Mouse (Mus musculus): Measurements from ENCODE around the gene E130308A19Rik.

E130308A19Rik gene

DNA sequence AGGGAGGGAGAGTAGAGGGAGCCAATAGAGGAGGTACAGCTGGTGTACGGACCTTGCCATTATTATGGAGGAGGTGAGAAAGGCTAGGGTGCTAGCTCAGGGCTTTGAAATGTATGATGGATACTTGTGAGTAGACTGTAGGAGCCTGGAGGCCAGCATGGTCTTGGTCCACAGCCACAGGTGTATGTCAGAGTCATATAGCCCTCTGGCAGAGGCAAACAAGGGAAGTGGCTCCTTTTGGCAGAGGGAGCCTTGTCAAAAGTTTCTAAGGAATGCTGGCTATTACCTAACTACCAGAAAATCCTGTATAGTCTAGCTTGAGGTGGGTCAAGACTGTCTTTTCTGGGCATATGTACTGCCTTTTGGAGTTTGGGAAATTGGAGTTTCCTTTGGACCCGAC lies 14.7 kb downstream of the E130308A19Rik start:
- WGBS: 89% methylated on average over 2 of the region's 2 CpGs

DNA sequence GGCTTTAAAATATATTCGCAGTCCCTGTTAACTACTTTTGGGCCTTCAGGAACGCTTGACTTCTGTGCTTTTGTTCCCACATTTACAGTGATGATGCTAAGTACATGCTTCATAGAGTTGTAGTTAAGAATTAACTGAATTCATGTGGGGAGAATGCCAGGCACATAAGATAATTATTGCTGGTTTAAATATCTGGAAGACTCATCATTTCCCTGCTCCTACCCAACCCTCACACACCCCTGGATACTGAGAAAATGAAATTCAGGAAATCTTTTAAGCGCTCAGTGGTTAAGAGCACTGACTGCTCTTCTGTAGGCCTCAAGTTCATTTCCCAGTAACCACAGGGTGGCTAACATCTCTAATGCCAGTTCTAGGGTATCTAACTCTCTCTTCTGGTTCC lies 16.0 kb downstream of the E130308A19Rik start:
- WGBS: 93% methylated on average over 3 of the region's 3 CpGs

DNA sequence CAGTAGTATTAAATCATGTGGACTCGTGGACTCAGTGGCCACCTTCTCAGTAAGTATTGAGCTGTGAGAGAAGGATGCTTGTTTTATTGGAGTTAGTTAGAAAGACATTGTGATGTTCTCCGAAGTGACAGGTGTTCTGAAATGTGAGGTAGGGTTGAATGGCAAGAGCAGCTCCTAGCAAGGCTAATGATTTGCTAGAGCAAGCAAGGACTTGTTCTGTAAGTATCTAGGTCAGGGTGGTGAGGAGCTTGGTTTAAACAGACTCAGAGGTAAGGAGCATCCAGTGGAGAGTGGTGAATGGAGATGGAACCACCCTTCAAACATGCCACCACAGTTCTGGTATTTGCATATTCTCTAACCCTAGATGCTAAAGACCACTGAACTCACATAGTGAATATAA lies 16.6 kb downstream of the E130308A19Rik start:
- 95% methylated on average over 2 of the region's 2 CpGs for WGBS

DNA sequence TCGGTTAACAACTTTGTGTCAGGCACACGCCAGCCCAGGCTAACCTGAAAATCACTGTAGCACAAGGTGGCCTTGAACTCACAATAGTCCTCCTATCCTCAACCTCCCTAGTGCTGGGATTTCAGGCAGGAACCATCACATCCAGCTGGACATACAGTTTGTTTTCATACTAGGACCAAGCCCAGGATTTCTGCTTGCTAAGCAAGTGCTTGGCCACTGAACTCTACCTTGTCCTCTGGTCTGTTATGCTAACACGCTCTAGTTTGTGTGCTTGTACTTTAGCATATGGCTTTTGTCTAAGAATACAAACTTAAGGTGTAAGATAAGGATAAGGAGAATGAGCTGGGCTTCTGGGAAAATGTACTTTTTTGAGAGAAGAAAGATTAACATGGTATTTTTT lies 18.4 kb downstream of the E130308A19Rik start:
- 89% methylated on average over 3 of the region's 3 CpGs for WGBS

DNA sequence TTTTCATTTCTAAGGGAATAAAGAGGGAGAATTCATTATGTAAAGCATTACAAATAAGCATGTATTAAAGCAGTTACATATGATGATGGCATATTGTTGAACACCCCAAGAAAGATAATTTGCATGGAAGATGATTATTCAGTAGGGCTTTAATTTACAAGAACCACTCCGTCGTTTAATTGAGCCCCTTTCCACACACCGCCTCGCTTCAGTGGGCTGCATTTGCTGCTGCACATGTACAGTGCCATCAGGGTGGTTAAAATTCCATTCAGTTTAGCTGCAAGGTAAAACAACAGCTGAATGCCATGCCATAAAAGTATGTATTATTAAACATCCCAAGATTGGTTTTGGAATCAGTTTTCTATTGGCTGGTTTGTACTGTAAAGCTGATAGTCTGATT lies 19.0 kb downstream of the E130308A19Rik start:
- 77% methylated on average over 4 of the region's 4 CpGs for WGBS

DNA sequence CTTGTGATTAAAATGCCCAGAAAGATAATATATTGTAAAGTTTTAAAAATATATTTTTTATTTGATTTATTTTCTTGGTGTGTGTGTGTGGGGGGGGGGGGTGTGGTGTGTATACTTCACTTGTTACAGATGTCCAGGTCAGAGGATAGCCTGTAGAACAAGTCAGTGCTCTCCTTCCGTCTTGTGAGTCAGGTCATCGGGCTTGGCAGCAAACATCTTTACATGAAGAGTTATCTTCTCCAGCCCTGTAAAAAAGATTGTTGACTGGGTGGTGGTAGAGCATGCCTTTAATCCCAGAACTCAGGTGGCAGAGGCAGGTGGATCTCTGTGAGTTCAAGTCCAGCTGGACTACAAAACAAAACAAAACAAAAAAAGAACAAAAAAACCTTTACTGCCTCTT lies 19.6 kb downstream of the E130308A19Rik start:
- 98% methylated on average over 2 of the region's 2 CpGs for WGBS

DNA sequence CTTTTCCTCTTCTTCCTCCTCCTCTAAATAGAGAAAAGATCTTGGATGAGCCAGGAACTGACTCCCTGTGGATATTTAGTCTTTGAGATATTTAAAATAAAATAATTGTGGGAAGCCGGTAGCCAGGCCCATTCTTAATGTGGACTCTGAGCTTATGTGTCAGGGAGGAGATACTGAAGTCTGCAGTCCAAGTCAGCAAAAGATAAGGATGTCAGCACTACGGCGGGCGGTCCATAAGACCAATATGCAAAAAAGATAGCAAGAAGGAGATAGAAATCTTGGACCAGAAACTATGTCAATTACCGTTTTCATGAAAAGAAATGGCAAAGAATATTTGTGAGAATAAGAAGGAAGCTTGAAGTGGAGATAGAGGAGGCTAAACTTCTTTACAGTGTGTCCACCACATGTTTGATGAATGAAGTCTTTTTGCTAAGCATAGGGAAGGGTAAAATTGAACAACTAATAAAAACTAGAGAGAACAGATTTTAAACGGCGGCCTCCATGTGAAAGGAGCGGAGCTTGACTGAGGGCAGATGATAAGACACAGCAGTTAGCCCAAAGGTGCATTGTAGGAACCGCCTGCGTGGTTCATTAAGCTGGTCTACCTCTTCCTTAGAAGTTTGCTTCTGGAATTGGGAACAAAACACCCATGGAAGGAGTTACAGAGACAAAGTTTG lies 20.1 kb downstream of the E130308A19Rik start:
- 97% methylated on average over 10 of the region's 10 CpGs for WGBS

DNA sequence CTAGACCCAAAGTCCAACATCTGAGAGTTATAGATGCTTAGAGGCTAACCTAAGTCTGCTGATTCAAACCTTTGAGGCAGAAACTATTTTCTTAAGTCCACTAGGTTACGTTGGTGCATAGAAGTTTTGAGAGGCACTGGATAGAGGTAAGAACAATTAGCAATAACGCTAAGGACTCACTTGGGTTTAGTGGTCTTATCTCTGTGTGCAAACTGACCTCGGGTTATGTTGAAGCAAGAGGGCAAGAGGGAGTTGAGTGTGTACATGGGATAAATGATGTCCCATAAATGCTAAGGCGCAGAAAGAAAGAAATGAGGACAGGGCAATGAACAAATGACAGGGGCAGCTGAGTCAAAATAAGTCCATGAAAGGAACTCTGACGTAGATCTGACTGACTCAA lies 23.1 kb downstream of the E130308A19Rik start:
- WGBS: 92% methylated on average over 5 of the region's 5 CpGs

DNA sequence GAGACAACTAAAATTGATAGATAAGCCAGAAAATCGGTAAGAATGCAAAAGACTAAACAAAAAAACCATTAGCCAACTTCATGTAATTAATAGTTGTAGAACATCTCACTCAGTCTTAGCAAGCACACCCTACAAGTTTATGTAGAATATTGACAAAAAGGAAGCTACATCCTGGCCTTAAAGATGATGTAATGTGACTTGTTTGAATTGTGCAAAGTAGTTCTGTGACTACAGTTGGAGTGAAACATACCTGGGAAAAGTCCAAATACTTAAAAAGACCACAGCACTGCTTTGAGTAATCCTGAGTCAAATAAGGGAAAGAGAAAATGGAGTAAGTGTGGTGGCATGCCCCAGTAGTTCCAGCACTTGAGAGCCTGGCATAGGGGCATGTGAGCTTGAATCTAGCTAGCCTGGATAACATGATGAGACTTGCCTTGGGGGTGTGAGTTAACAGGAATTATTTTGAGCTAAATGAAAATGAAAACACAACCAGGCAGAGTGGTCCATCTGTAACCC lies 26.2 kb downstream of the E130308A19Rik start:
- WGBS: 86% methylated on average over 1 of the region's 1 CpGs

DNA sequence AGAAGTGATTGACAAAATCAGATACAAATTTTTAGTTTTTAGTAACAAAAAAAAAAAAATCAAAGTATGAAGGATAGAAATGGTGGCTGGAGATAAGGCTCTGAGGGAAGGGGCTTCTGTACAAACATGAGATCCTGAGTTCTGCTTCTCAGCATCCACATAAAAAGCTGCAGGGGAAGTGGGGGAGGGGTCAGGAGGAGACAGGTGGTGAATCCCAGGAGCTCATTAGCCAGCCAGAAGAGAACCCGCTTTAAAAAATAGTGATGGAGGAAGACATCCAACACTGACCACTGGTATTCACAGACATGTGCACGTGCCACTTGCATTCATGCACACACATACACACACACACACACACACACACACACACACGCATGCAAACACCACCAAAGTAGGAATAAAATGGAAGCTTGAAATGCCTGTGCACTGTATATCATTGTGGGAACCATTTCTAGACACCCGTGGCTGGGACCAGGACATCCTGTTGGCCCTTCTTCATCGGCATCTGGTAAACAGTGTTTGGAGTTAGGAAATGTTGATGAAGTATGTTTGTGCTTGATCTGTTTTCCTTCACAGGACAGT lies 30.1 kb downstream of the E130308A19Rik start:
- WGBS: 76% methylated on average over 5 of the region's 5 CpGs

DNA sequence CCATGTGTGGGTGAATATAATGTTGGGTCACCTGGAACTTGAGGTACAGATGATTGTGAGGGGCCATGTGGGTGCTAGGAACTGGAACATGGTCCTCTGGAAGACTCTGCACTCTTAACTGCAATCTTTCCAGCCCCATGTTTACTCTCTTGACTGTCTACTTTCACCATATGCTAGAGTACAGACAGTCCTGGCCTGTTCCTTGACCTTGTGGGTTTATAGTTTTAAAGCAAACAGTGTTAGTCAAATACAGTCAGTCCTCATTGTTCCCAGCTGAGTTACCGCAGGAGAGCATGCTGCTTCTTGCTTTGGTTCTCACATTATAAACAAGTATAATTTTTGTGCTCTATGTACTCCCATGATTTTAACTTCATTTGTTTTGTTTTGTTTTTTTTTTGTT lies 36.2 kb downstream of the E130308A19Rik start:
- 96% methylated on average over 1 of the region's 1 CpGs for WGBS

DNA sequence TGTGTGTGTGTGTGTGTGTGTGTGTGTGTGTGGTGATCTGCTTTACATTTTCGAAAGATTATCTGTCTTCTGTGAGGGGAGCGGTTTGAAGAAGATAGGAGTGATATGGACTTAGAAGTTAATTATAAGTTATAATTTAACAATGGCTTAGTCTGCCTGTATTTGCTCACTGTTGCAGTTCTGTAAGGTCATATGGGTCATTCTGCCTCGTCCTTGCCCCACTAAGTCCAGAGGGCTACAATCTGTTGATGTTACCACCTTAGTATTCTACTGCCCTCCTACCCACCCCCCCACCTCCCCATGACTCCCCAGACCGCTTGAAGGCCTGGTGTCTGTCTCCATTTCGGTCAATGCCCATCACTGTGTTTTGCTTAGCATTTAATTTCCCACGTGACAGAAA lies 37.4 kb downstream of the E130308A19Rik start:
- 95% methylated on average over 6 of the region's 6 CpGs for WGBS

DNA sequence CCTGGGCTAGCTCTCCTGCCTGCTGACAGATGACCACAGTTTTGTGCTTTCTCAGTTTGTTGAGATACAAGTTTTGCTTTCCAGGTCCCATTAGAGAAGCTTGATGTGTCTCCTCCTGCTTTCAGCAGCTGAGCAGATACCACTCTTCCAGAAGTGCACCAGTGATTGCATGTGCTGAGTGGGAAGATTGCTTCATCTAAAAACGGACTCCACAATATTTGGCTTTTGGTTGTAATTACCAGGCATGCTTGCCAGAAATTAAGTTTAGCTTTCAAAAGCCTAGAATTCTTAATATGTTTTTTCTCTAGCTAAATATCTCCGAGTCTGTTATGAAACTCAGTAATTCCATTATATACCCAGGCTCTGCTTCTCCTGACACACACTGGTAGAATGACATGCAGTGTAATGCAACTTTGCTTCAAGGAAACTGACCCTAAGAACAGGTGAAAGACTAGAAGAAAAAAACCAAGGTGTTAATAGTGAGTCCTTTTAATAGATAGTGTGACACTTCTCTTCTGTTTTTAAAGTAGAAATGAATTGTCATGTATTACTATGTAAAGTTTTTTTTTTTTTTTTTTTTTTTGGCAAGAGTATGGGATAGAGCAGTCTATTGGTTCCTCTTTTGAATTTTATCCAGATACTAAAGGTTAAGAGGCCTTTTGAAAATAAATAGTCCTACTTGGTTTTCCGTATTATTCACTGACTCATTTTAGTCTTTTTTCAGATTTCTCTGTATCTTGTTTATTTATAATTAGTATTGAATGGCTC lies 40.7 kb downstream of the E130308A19Rik start:
- WGBS: 58% methylated on average over 3 of the region's 3 CpGs

DNA sequence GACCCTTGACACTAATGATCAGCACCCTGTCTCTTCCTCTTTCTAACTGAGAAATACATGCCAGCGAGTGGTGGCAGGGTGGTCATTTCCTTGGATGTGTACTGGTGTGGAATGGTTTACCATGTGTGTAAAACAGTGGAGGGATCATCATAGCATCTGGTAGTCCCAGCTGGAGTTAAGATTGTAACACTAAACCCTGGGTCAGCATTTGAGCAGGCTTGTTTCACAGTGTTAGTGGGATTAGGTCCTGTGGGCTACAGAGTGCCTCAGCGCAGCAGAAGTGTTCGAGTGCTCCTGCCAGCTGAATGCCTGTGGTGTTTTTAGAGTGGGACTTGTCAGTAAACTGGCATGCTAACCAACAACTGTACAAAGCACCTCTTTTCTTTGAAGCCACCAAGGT lies 42.0 kb downstream of the E130308A19Rik start:
- 75% methylated on average over 3 of the region's 3 CpGs for WGBS

DNA sequence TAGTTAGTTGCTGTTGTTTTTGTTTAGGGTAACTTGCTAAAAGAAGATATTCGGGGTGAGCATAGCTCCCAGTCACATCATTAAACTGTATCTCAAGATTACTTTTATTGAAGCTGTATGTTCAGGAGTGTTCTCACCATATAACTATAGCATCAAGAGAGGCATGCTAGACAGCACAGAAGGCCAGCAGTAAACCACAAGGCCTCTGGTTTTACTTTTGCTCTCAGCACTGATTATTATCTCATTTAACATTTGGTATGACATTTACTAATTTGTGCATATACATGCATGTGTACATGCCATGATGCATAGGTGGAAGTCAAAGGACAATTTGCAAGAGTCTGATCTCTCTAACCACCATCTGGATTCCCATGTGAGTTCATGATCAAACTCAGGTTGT lies 43.1 kb downstream of the E130308A19Rik start:
- 96% methylated on average over 1 of the region's 1 CpGs for WGBS

DNA sequence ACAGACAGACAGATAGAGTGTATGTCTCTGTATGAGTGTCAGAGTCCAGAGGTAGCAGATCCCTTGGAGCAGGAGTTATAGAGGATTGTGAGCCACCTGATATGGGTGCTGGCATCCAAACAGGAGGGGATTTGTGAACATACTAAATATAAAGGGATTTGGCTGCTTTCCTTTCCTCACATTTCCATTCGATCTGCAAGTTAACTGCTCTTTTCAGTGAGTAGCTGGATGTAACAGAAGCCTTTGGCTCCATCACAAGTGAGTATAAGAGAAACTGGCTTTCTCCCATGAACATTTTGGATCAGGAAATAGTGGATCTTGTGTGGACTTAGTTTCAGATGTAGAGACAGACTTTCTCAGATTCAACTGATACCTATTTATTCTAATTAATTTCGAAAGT lies 44.0 kb downstream of the E130308A19Rik start:
- 30% methylated on average over 2 of the region's 2 CpGs for WGBS

DNA sequence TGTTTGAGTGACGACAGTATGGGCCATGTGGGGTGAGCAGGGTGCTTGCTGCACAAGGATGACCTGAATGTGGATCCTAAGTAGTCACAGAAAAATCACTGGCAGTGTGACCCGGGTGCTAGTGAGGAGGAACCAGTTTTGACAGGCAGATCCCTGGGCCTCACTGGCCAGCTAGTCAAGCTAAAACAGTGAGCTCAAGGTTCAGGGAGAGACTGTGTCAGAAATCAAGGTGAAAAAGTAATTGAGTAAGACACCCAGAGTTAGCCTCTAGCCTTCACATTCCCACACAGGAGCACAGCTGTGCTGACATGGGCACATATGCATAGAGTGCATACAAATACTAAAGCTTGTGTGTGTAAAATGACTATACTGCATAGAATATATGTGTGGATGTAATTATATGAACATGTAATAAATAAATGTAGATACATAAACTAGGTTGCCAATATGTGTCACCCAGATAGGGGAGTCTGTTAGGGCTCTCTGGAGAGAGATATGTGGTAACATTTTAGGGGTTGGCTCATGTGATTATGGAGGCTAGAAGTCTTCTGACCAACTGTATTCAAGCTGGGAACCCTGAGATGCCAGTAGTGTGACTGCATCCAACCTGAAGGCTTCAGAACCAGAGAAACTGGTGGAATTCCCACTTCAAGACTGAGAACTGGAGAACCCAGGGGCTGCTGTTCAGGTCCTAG lies 47.6 kb downstream of the E130308A19Rik start:
- WGBS: 91% methylated on average over 2 of the region's 2 CpGs

DNA sequence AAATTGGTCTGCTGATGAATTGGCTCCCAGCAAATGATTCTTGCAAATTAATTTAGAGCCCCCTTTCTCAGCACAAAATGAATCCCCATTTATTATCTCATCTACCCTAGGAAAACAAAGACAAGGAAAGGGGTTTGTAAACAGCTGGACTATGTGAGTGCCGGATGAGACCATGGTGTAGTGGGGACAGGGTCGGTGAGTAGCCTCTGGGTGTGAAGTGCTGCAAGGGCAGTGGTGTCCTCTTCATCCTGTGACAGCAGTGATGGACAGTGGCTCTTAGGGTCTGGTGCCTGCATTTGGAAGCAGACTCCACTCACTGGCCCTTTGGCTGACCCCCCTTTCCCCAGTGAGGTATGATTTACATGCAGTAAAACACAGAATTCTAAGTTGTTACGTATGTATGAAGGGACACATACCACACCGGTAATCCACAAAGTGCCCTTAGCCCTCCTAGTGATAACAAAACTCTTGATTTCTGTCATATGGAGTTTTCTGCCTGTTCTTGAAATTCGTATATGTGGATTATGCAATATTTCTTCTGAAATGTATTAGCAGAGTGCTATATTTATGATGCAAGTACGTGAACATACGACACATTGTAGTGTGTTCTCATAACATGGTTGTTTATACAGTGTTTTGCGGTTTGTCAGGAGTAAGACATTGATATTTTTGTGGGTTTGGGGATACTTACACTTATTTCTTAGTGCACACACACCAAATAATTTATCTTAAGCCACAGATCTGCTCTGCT lies 49.1 kb downstream of the E130308A19Rik start:
- 85% methylated on average over 8 of the region's 8 CpGs for WGBS

DNA sequence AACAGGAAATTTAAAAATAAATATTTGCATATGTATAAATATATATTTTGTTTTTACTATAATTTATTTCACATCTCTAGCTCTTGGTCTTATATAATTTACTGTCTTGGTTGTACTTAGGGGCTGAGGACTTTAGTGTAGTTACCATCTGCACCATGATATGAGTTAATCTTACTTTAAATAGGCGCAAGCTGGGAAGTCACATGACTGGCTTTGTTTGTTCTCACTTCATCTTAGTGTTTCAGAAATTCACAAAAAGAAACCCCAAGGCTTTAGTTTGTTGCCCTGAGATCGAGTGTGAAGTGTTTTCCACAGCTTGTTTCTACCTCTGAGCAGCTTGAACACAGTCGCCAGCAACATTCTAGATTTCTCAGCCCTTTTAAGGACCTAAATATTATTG lies 49.7 kb downstream of the E130308A19Rik start:
- WGBS: 56% methylated on average over 3 of the region's 3 CpGs

DNA sequence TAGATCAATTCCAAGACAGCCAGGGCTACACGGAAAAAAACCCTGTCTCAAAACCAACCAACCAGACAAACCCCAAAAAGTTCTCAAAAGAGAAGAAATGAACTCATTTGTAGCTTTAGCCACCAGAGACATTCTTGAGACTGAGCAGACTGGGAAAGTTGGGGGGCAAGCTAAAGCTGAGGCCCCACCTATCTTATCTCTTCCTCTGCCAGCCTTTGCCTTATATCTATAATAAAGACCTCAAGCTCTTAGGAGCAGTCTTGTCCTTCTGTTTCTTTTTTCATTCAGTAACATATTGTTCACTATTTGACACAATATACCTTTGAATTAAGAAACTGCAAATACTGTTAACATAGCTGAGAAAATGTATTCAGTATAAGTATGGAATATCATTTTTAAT lies 55.4 kb downstream of the E130308A19Rik start:
- WGBS: 93% methylated on average over 1 of the region's 1 CpGs

DNA sequence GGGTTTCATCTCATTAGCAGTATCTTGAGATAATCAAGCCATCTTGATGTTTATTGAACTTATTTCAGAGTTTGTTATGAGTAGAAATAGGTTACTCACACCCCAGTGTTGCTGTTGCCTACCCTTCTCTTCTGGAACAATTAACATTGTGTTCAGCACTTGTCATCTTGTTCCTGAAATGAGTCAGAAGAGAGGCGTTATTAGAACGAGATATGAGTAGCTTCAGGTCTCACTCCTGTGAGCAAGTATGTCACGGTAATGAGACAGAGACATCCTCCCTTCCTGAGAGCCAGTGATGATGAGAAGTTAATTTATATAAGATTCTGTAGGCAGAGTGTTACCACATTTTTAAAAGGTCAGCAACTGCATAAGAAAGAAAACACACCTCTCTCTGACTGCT lies 56.5 kb downstream of the E130308A19Rik start:
- WGBS: 67% methylated on average over 3 of the region's 3 CpGs

DNA sequence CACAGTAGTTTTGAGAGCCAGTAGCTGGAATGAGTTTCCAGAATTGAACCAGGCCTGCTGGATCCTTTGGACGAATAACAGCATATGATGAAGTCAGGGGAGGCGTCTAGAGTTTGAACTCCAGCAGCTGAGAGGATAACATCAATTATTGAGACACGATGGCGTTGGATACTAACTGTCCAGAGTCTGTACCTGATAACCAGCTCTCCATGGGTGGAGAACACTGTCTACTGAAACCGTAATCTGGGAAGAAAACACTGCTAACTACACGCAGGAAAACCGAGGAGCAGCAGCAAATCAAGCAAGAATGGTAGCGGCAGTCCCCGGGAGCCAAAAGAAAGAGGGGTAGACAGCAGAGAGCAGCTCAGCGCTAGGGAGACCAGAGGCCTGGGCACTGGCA lies 56.9 kb downstream of the E130308A19Rik start:
- 84% methylated on average over 10 of the region's 10 CpGs for WGBS
